Mouse (Mus musculus) intestine, postnatal 0 days (tissue): ENCODE measurements around the gene Gm20869. TPM values are rescaled to one million over a fixed set of nuclear protein-coding genes. Genes with fewer than 3 reads are reported as not detected.
"Not testable (repeated sequence)": the region's sequence is repeated elsewhere in the genome, so short reads cannot be mapped to it uniquely, and the experiment has no call there.

Source experiments
- ATAC-seq: fragments of 200-750 bp; cut with Nextera tagmentation; 2 replicates; pipeline ENCODE4 v1.8.0; 2017; ENCODE audit warnings: mild to moderate bottlenecking, moderate TSS enrichment, moderate library complexity
- H3K27ac ChIP-seq: fragments of 300-500 bp; sonication (generic); 2 replicates; pipeline ENCODE4 v1.5.1; 2014; ENCODE audit warnings: mild to moderate bottlenecking, low read depth, low read length, moderate library complexity
- H3K27me3 ChIP-seq: fragments of 300-500 bp; sonication (generic); replicated peaks from 2 replicates; pipeline ENCODE4 v1.6.1; 2014; ENCODE audit warnings: low read length, mixed read lengths; ENCODE audit not compliant: control insufficient read depth, insufficient read depth
- H3K36me3 ChIP-seq: fragments of 300-500 bp; sonication (generic); 2 replicates; pipeline ENCODE4 v1.6.1; 2014; ENCODE audit warnings: mild to moderate bottlenecking, moderate library complexity; ENCODE audit not compliant: control insufficient read depth, insufficient read depth
- H3K4me1 ChIP-seq: fragments of 300-500 bp; sonication (generic); replicated peaks from 2 replicates; pipeline ENCODE4 v1.6.1; 2014; ENCODE audit warnings: antibody characterized with exemption, low read length, mixed read lengths; ENCODE audit not compliant: control insufficient read depth, insufficient read depth
- H3K4me2 ChIP-seq: fragments of 300-500 bp; sonication (generic); replicated peaks from 2 replicates; pipeline ENCODE4 v1.6.1; 2014; ENCODE audit warnings: low read depth, mild to moderate bottlenecking, moderate library complexity
- H3K4me3 ChIP-seq: fragments of 300-500 bp; sonication (generic); 2 replicates; pipeline ENCODE4 v1.5.1; 2014; ENCODE audit warnings: low read depth, low read length
- H3K9ac ChIP-seq: fragments of 300-500 bp; sonication (generic); 2 replicates; pipeline ENCODE4 v1.6.1; 2014; ENCODE audit warnings: mild to moderate bottlenecking, low read depth, low read length
- H3K9me3 ChIP-seq: fragments of 300-500 bp; sonication (generic); 2 replicates; pipeline ENCODE4 v1.6.1; 2016; ENCODE audit warnings: mixed run types; ENCODE audit not compliant: control insufficient read depth
- WGBS: fragments of 180-500 bp; shearing (Covaris S2); extraction: QIAGEN DNeasy Blood & Tissue Kit; methylation state at CpG from one replicate; pipeline ENCODE4 v1.1.7; 2014; 5-methylcytosine and 5-hydroxymethylcytosine counted together
- polyA plus RNA-seq: library from polyadenylated mRNA; unstranded; fragments of >200 nt; fragmentation: Nextera tagmentation; extraction: Ambion mirVana; gene quantifications from 2 replicates; pipeline ENCODE4 v1.2.1, GENCODE M21; 2015

The Gm20869 gene
- not detected in 2 replicates for polyA plus RNA-seq

DNA sequence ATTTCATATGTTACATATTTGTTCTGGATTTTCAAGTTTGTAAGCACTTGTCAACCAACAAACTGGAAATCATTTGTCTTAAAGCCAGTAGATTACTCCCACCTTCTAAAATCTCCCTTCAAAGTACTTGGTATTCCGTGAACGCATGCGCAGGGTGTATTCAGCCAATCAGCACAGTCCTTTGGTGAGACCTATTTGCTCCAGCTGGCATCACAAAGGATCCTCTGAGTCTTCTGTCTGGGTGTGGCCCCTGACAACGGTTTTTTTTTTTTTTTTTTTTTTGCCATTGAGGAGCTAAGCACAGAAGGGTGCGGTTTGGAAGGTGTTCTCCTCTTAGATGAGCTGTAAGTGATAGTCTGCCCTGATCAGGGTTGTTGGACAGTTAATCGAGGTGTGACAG is at the start of gene Gm20869:
Gene Gm20869, plus strand, starts transcription at position 301 of the 400 bp plus-strand sequence.
- H3K4me1 ChIP-seq, H3K9ac ChIP-seq, H3K9me3 ChIP-seq, H3K36me3 ChIP-seq, H3K4me2 ChIP-seq, ATAC-seq, H3K4me3 ChIP-seq, H3K27me3 ChIP-seq, H3K27ac ChIP-seq: not testable (repeated sequence)
- no CpG with 5 or more reads among the region's 6 CpGs for WGBS

Other genes starting within 250 kb of the Gm20869 start
- not detected in 2 replicates for gene Gm20870, start 222.6 kb downstream of the Gm20869 start, polyA plus RNA-seq